Mouse (Mus musculus) urinary bladder, adult 18-20 months (tissue): ENCODE data around the gene Ccdc71.
A peak's percentile ranks its signal among the peaks of the same experiment; 100 is the strongest.

Experiments
- DNase-seq, 2 experiments: peaks; one replicate each; pipeline ENCODE4 v3.0.0; 2022; ENCODE audit warnings: low spot score in 2 of 2, mixed read lengths in 2 of 2

Ccdc71 gene

DNA sequence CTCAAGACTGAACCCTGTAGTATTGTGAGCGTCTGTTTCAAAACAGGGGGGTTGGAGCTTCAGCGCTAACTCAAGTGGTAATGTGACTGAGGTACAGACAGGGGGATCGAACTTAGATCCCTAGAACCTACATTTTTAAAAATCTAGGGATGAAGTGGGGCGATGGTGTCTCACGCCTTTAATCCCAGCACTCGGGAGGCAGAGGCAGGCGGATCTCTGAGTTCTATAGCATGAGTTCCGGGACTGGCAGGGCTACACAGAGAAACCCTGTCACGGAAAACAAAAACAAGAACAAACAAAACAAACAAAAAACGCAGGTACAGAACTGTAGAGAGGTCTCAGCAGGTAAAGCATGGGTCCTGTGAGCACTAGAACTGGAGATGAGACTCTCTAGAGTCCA lies 3.4 kb upstream of the Ccdc71 start:
- DNase-seq = no peak

DNA sequence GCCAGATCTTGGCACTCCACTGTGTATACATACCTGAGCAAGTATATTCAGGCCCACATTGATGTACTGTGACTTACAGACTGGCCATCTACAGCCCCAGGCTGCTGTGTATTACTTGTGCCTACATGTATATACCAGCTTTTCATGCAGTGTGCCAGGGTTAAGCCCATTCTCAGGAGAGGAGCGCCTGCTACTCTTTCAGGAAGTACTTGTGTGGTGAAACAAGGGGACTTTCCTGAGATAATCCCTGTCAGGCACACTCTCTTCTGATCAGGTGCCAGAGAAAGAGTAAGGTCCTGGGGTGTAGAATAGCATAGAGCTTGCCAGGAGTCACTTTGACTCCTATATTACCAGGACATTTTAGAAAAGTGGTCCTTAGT lies 398 bp upstream of the Ccdc71 start:
- no peak for DNase-seq

DNA sequence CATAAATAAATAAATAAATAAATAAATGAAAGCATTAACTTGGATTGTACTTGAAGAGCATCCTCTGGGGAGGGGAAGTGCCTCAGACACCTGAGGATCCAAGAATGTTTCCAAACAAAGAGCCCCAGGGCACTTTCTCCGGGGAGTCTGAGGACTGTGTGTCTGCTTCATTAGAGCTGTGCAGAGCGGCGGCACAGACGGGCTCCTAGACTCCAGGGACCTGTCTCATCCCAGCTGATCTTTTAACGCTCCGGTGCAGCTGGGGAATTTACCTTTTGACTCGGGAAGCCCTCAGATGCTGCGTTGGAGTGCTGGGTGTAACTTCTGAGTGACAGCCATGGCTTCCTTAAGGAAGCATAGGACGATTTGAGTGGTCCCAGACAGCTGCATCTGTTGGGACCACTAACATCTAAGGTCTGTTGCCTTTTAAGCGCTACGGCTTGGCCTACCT lies 879 bp downstream of the Ccdc71 start, which contains the start of gene Klhdc8b:
Gene Klhdc8b, minus strand, starts transcription at position 401 of the 451 bp plus-strand sequence.
- DNase-seq = no peak

GRCm38 (mm10) chr9:108461675-108462074 lies 1.3 kb downstream of the Ccdc71 start:
- DNase-seq = no peak

DNA sequence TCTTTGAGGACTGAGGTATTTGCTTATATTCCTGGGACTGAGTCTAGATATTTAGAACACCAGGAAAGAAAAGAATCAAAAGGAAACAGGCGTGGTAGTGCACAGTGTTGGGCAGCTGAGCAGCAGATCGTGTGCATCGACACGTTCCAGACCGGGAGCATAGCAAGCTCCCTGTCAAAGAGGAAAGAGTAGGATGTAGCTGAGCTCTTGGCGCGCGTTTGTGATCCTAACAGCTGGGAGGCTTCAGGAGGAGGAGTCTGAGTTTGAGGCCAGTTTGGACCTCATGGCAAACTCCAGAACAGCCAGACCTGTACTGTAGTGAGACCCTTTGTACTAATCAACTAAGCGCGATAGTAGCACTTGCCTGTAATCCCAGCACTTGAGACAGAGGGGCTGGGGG lies 1.9 kb downstream of the Ccdc71 start:
- DNase-seq = no peak

DNA sequence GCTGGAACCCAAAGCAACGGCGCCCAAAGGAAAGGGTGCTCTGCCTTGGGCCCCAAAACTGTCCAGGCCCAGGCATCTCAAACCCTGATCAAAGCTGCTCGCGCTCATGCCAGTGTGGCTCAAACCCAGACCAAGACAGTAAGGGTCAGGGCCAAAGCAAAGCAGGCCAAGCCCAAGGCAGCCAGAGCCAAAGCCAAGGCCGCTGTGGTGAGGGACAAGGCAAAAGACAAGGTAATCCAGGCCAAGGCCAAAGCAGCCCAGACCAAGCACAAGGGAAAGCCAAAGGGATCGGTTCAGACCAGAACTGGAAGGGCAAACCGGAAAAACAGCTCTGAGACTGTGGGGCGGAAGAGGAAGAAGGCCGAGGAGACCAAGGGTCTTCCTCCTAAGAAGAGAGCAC lies 3.4 kb downstream of the Ccdc71 start:
- DNase-seq = no peak

DNA sequence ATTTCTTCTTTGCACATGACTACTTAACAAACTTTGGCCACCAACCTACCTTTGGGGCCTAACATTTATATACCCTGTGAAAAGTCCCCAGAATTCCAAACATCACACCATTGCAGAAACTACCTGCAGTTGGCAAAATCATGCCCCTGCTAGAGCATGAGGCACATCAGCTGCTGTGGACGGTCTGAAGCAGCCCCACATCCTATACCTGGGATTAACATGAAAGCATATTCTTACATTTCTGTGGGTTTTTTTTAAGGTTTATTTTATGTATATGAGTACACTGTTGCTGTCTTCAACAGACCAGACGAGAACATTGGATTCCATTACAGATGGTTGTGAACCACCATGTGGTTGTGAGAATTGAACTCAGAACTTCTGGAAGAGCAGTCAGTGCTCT lies 5.9 kb downstream of the Ccdc71 start:
- DNase-seq = no peak

GRCm38 (mm10) chr9:108469430-108469829 lies 9.1 kb downstream of the Ccdc71 start:
- DNase-seq = no peak

- DNase-seq = no peak
Observed at GRCm38 (mm10) chr9:108469845-108470244, 9.5 kb downstream of the Ccdc71 start.

GRCm38 (mm10) chr9:108474528-108474927 lies 14.2 kb downstream of the Ccdc71 start:
- no peak for DNase-seq

GRCm38 (mm10) chr9:108478638-108479156 lies 18.4 kb downstream of the Ccdc71 start:
- peak; percentile 60 to 82 for DNase-seq

GRCm38 (mm10) chr9:108479241-108479640 lies 18.9 kb downstream of the Ccdc71 start:
- DNase-seq = peak in 1 of 2 experiments; percentile 38

GRCm38 (mm10) chr9:108479721-108480351 lies 19.5 kb downstream of the Ccdc71 start, which contains the start of gene Lamb2:
Lamb2 (plus strand) TSS chr9:108479736.
- peak in 1 of 2 experiments; percentile 51 for DNase-seq

- no peak for DNase-seq
Observed at GRCm38 (mm10) chr9:108480813-108481519, 20.6 kb downstream of the Ccdc71 start.

GRCm38 (mm10) chr9:108481520-108482210 lies 21.3 kb downstream of the Ccdc71 start:
- no peak for DNase-seq

DNA sequence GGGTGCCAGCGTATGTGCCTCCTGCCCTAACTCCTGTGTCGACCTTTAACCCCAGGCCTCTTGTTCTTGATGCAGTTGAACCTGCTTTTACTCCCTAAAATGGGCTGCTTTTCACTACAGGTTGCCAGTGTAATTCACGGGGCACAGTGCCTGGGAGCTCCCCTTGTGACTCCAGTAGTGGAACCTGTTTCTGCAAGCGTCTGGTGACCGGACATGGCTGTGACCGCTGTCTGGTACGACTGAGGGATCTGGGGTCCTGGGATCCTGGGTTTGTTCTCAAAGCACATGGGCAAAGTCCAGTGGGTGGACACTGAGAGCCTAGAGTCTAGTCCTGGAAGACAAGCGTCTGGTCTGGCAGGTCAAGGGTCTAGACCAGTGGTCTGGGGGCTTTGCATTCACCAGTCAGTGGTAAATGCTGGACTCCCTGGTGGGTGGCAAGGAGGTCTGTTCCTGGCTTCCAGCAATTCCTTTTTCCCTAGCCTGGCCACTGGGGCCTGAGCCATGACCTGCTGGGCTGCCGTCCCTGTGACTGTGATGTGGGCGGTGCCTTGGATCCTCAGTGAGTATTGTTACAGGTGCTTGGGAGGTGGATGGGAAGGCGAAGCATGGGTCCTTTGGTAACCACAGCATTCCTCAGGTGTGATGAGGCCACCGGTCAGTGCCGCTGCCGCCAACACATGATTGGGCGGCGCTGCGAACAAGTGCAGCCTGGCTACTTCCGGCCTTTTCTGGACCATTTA lies 22.9 kb downstream of the Ccdc71 start:
- DNase-seq = no peak

GRCm38 (mm10) chr9:108484021-108484420 lies 23.7 kb downstream of the Ccdc71 start:
- no peak for DNase-seq

DNA sequence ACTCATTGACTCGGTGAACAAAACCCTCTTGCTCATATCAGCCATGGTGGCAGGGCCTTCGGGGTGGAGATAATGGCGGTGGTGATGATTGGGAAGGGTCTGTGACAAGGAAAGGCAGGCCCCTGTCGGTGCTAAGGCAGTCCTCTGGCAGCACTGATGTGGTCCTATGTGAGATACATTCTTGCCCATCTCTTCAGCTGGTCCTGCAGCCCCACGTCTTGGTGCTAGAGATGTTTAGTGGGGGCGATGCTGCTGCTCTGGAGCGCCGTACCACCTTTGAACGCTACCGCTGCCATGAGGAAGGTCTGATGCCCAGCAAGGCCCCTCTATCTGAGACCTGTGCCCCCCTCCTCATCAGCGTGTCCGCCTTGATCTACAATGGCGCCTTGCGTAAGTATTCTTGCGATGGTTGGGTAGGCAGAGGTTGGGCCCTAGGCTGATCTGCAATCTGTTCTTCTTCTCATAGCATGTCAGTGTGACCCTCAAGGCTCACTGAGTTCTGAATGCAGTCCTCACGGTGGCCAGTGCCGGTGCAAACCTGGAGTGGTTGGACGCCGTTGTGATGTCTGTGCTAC lies 25.1 kb downstream of the Ccdc71 start:
- no peak for DNase-seq

DNA sequence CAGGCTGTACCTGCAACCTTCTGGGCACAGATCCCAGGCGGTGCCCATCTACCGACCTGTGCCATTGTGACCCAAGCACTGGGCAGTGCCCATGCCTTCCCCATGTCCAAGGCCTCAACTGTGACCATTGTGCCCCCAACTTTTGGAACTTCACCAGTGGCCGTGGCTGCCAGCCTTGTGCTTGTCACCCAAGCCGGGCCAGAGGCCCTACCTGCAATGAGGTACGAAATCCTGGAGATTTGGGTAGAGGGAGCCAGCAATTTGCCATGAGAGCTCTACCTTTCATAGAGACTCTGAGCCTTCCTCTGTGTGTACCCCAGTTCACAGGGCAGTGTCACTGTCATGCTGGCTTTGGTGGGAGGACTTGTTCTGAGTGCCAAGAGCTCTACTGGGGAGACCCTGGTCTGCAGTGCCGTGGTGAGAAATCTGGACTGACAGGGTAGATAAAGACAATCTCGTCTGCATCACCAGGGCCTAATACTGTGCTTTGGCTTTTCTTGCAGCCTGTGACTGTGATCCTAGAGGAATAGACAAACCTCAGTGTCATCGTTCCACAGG lies 26.7 kb downstream of the Ccdc71 start:
- DNase-seq = no peak

DNA sequence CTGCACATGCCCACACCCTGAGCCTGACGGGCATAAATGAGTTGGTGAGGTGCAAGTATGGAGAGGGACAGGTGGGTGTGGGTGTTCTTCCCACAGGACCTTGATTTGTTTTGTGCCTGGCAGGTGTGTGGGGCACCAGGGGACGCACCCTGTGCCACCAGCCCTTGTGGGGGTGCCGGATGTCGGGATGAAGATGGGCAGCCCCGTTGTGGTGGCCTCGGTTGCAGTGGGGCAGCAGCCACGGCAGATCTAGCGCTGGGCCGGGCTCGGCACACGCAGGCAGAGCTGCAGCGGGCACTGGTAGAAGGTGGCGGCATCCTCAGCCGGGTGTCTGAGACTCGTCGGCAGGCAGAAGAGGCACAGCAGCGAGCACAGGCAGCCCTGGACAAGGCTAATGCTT lies 28.1 kb downstream of the Ccdc71 start:
- no peak for DNase-seq

DNA sequence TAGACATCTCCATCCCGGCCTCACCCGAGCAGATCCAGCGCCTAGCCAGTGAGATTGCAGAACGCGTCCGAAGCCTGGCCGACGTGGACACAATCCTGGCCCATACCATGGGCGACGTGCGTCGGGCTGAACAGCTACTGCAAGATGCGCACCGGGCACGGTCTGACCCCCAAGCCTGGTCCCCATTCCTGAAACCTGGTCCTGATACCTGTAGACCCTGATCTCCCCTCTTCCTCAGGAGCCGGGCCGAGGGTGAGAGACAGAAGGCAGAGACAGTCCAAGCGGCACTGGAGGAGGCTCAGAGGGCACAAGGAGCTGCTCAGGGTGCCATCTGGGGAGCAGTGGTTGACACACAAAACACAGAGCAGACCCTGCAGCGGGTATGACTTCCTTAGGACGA lies 28.9 kb downstream of the Ccdc71 start:
- DNase-seq = no peak
